Mouse (Mus musculus): ENCODE measurements at regions not wholly inside any gene's neighbourhood (a gene's known extent, or its start where the extent isn't known, plus 50 kb on each side); places are given as distances from the start of the nearest gene placed in this dataset.

GRCm38 (mm10) chr7:40663781-40664180 lies 234.3 kb upstream of the Vstm2b start:
- TF ChIP-seq POLR2A (IDR thresholded peaks at IDR 0.05; ENCODE audit: borderline replicate concordance, extremely low read depth, low read depth, low read length) (no peak), CTCF (IDR thresholded peaks at IDR 0.05; ENCODE audit: insufficient read depth, low read length) (no peak)
- Histone ChIP-seq H3K4me1 (ENCODE audit: control insufficient read depth, insufficient read depth, low read length) (no peaks in the 10 kb centered on the region), H3K4me3 (replicated peaks; ENCODE audit: extremely low read depth, low read depth, low read length) (no peak overlapping the region)
- DNase-seq: no peak
- 61% methylated on average over 7 of the region's 7 CpGs for WGBS

GRCm38 (mm10) chr7:40666625-40667024 lies 231.5 kb upstream of the Vstm2b start:
- TF ChIP-seq POLR2A (IDR thresholded peaks at IDR 0.05; ENCODE audit: borderline replicate concordance, extremely low read depth, low read depth, low read length) (no peak), CTCF (IDR thresholded peaks at IDR 0.05; ENCODE audit: insufficient read depth, low read length) (no peak)
- Histone ChIP-seq H3K4me1 (ENCODE audit: control insufficient read depth, insufficient read depth, low read length) (no peaks in the 10 kb centered on the region), H3K4me3 (replicated peaks; ENCODE audit: extremely low read depth, low read depth, low read length) (no peak overlapping the region)
- no peak for DNase-seq
- 65% methylated on average over 5 of the region's 5 CpGs for WGBS

- 71% methylated on average over 5 of the region's 5 CpGs for WGBS
Observed at GRCm38 (mm10) chr7:40670401-40670800, 227.7 kb upstream of the Vstm2b start.

GRCm38 (mm10) chr7:40671068-40671467 lies 227.1 kb upstream of the Vstm2b start:
- DNase-seq: no peak
- 88% methylated on average over 4 of the region's 4 CpGs for WGBS
- TF ChIP-seq CTCF (IDR thresholded peaks at IDR 0.05; ENCODE audit: insufficient read depth, low read length) (no peak), POLR2A (IDR thresholded peaks at IDR 0.05; ENCODE audit: borderline replicate concordance, extremely low read depth, low read depth, low read length) (no peak)
- no peak overlapping the region for H3K4me3 ChIP-seq (replicated peaks; ENCODE audit: extremely low read depth, low read depth, low read length)
- no peaks in the 10 kb centered on the region for H3K4me1 ChIP-seq (ENCODE audit: control insufficient read depth, insufficient read depth, low read length)

More at GRCm38 (mm10) chr7:40670401-40670800, 227.7 kb upstream of the Vstm2b start:
- TF ChIP-seq POLR2A (IDR thresholded peaks at IDR 0.05; ENCODE audit: borderline replicate concordance, extremely low read depth, low read depth, low read length) (no peak), CTCF (IDR thresholded peaks at IDR 0.05; ENCODE audit: insufficient read depth, low read length) (no peak)
- DNase-seq: no peak
- Histone ChIP-seq H3K4me1 (ENCODE audit: control insufficient read depth, insufficient read depth, low read length) (no peaks in the 10 kb centered on the region), H3K4me3 (replicated peaks; ENCODE audit: extremely low read depth, low read depth, low read length) (no peak overlapping the region)

- no peak for DNase-seq
- 70% methylated on average over 1 of the region's 1 CpGs for WGBS
- Histone ChIP-seq H3K4me3 (replicated peaks; ENCODE audit: extremely low read depth, low read depth, low read length) (no peak overlapping the region), H3K4me1 (ENCODE audit: control insufficient read depth, insufficient read depth, low read length) (no peaks in the 10 kb centered on the region)
- TF ChIP-seq POLR2A (IDR thresholded peaks at IDR 0.05; ENCODE audit: borderline replicate concordance, extremely low read depth, low read depth, low read length) (no peak), CTCF (IDR thresholded peaks at IDR 0.05; ENCODE audit: insufficient read depth, low read length) (no peak)
Observed at GRCm38 (mm10) chr7:40672348-40672747, 225.8 kb upstream of the Vstm2b start.

GRCm38 (mm10) chr7:40674397-40674796 lies 223.7 kb upstream of the Vstm2b start:
- 66% methylated on average over 3 of the region's 3 CpGs for WGBS
- H3K4me1 ChIP-seq (ENCODE audit: control insufficient read depth, insufficient read depth, low read length): no peaks in the 10 kb centered on the region
- no peak for DNase-seq
- TF ChIP-seq POLR2A (IDR thresholded peaks at IDR 0.05; ENCODE audit: borderline replicate concordance, extremely low read depth, low read depth, low read length) (no peak), CTCF (IDR thresholded peaks at IDR 0.05; ENCODE audit: insufficient read depth, low read length) (no peak)
- H3K4me3 ChIP-seq (replicated peaks; ENCODE audit: extremely low read depth, low read depth, low read length): no peak overlapping the region

GRCm38 (mm10) chr7:40677601-40678000 lies 220.5 kb upstream of the Vstm2b start:
- DNase-seq: no peak
- TF ChIP-seq CTCF (IDR thresholded peaks at IDR 0.05; ENCODE audit: insufficient read depth, low read length) (no peak), POLR2A (IDR thresholded peaks at IDR 0.05; ENCODE audit: borderline replicate concordance, extremely low read depth, low read depth, low read length) (no peak)
- Histone ChIP-seq H3K4me1 (ENCODE audit: control insufficient read depth, insufficient read depth, low read length) (no peaks in the 10 kb centered on the region), H3K4me3 (replicated peaks; ENCODE audit: extremely low read depth, low read depth, low read length) (no peak overlapping the region)
- WGBS: 41% methylated on average over 2 of the region's 2 CpGs

- 61% methylated on average over 12 of the region's 12 CpGs for WGBS
- DNase-seq: no peak
- no peaks in the 10 kb centered on the region for H3K4me1 ChIP-seq (ENCODE audit: control insufficient read depth, insufficient read depth, low read length)
- no peak overlapping the region for H3K4me3 ChIP-seq (replicated peaks; ENCODE audit: extremely low read depth, low read depth, low read length)
- TF ChIP-seq POLR2A (IDR thresholded peaks at IDR 0.05; ENCODE audit: borderline replicate concordance, extremely low read depth, low read depth, low read length): no peak
- TF ChIP-seq CTCF (IDR thresholded peaks at IDR 0.05; ENCODE audit: insufficient read depth, low read length): no peak
Observed at GRCm38 (mm10) chr7:40680567-40680966, 217.6 kb upstream of the Vstm2b start.

- Histone ChIP-seq H3K4me3 (replicated peaks; ENCODE audit: extremely low read depth, low read depth, low read length) (no peak overlapping the region), H3K4me1 (ENCODE audit: control insufficient read depth, insufficient read depth, low read length) (no peaks in the 10 kb centered on the region)
- 43% methylated on average over 6 of the region's 6 CpGs for WGBS
- no peak for DNase-seq
- TF ChIP-seq POLR2A (IDR thresholded peaks at IDR 0.05; ENCODE audit: borderline replicate concordance, extremely low read depth, low read depth, low read length) (no peak), CTCF (IDR thresholded peaks at IDR 0.05; ENCODE audit: insufficient read depth, low read length) (no peak)
Observed at GRCm38 (mm10) chr7:40680993-40681392, 217.1 kb upstream of the Vstm2b start.

GRCm38 (mm10) chr7:40683176-40683575 lies 215.0 kb upstream of the Vstm2b start:
- WGBS: 40% methylated on average over 1 of the region's 1 CpGs
- Histone ChIP-seq H3K4me3 (replicated peaks; ENCODE audit: extremely low read depth, low read depth, low read length) (no peak overlapping the region), H3K4me1 (ENCODE audit: control insufficient read depth, insufficient read depth, low read length) (no peaks in the 10 kb centered on the region)
- DNase-seq: no peak
- TF ChIP-seq CTCF (IDR thresholded peaks at IDR 0.05; ENCODE audit: insufficient read depth, low read length) (no peak), POLR2A (IDR thresholded peaks at IDR 0.05; ENCODE audit: borderline replicate concordance, extremely low read depth, low read depth, low read length) (no peak)
